Mouse (Mus musculus) MEL (cell line): ENCODE measurements at regions not wholly inside any gene's neighbourhood (a gene's known extent, or its start where the extent isn't known, plus 50 kb on each side); places are given as distances from the start of the nearest gene placed in this dataset.

ENCODE experiments used
- DNase-seq: peaks from one replicate; pipeline ENCODE4 v3.0.0; 2011; ENCODE audit warnings: low read depth, low spot score
- H3K27ac ChIP-seq: 2 replicates; pipeline ENCODE4 v1.5.1; 2012; ENCODE audit warnings: low read depth, mild to moderate bottlenecking, control low read depth, low read length, moderate library complexity; ENCODE audit not compliant: control insufficient read depth
- H3K27me3 ChIP-seq, 2 experiments: fragments of 150-350 bp in 1 of 2; sonication (generic) in 1 of 2; 2 replicates each; pipeline ENCODE4 v1.6.1; 2012; ENCODE audit warnings: low read length in 2 of 2, mild to moderate bottlenecking in 2 of 2, improper control_type of control experiment in 1 of 2, moderate library complexity in 1 of 2; ENCODE audit not compliant: insufficient read depth in 2 of 2, control insufficient read depth in 1 of 2
- H3K36me3 ChIP-seq, 2 experiments: 2 replicates each; pipeline ENCODE4 v1.6.1; 2012 to 2014; ENCODE audit warnings: low read length in 2 of 2, improper control_type of control experiment in 1 of 2, inconsistent platforms in 1 of 2, mild to moderate bottlenecking in 1 of 2; ENCODE audit not compliant: insufficient read depth in 2 of 2, control insufficient read depth in 1 of 2
- H3K4me1 ChIP-seq, 2 experiments: fragments of 150-350 bp in 1 of 2; sonication (generic) in 1 of 2; 2 replicates each; pipeline ENCODE4 v1.6.1; 2012; ENCODE audit warnings: low read length in 2 of 2, improper control_type of control experiment in 1 of 2, mild to moderate bottlenecking in 1 of 2; ENCODE audit not compliant: insufficient read depth in 2 of 2, control insufficient read depth in 1 of 2
- H3K4me3 ChIP-seq, 2 experiments: fragments of 150-350 bp in 1 of 2; sonication (generic) in 1 of 2; 2 replicates each; pipeline ENCODE4 v1.5.1; 2012; ENCODE audit warnings: low read depth in 2 of 2, low read length in 2 of 2, mild to moderate bottlenecking in 2 of 2, moderate library complexity in 2 of 2, control low read depth in 1 of 2, improper control_type of control experiment in 1 of 2; ENCODE audit not compliant: control insufficient read depth in 1 of 2, insufficient read depth in 1 of 2
- H3K79me2 ChIP-seq: 2 replicates; pipeline ENCODE4 v1.6.1; 2012; ENCODE audit warnings: mild to moderate bottlenecking, low read length, moderate library complexity; ENCODE audit not compliant: control insufficient read depth, poor library complexity, insufficient read depth
- H3K9ac ChIP-seq: 2 replicates; pipeline ENCODE4 v1.6.1; 2012; ENCODE audit warnings: low read depth, mild to moderate bottlenecking, control low read depth, low read length, moderate library complexity; ENCODE audit not compliant: control insufficient read depth, poor library complexity, severe bottlenecking
- H3K9me3 ChIP-seq: fragments of 150-350 bp; sonication (generic); replicated peaks from 2 replicates; pipeline ENCODE4 v1.6.1; 2012; ENCODE audit warnings: mild to moderate bottlenecking, low read length, improper control_type of control experiment, moderate library complexity; ENCODE audit not compliant: insufficient read depth
- BHLHE40 ChIP-seq: IDR thresholded peaks from 2 replicates; pipeline ENCODE4 v1.6.1; 2012; ENCODE audit warnings: low read depth, mild to moderate bottlenecking, inconsistent platforms, low read length, improper control_type of control experiment, borderline replicate concordance
- CHD1 ChIP-seq: IDR thresholded peaks from 2 replicates; pipeline ENCODE4 v1.6.1; 2012; ENCODE audit warnings: low read depth, mild to moderate bottlenecking, inconsistent platforms, low read length, improper control_type of control experiment
- CHD2 ChIP-seq: IDR thresholded peaks from 2 replicates; pipeline ENCODE4 v1.6.1; 2011; ENCODE audit warnings: low read length, improper control_type of control experiment
- ELF1 ChIP-seq: IDR thresholded peaks from 2 replicates; pipeline ENCODE4 v1.6.1; 2014; ENCODE audit warnings: low read depth, mild to moderate bottlenecking, inconsistent platforms, low read length, improper control_type of control experiment, moderate library complexity
- EP300 ChIP-seq, 2 experiments: IDR thresholded peaks; 2 replicates each; pipeline ENCODE4 v1.6.1; 2011; ENCODE audit warnings: improper control_type of control experiment in 2 of 2, low read length in 2 of 2, low read depth in 1 of 2, mild to moderate bottlenecking in 1 of 2
- ETS1 ChIP-seq: IDR thresholded peaks from 2 replicates; pipeline ENCODE4 v1.6.1; 2012; ENCODE audit warnings: low read depth, mild to moderate bottlenecking, inconsistent platforms, low read length, improper control_type of control experiment, moderate library complexity
- HCFC1 ChIP-seq: IDR thresholded peaks from 2 replicates; pipeline ENCODE4 v1.6.1; 2012; ENCODE audit warnings: low read depth, mild to moderate bottlenecking, inconsistent platforms, low read length, improper control_type of control experiment, moderate library complexity
- KAT2A ChIP-seq: conservative IDR thresholded peaks from 2 replicates; pipeline ENCODE4 v1.6.1; 2012; ENCODE audit warnings: low read depth, low read length, improper control_type of control experiment, inconsistent platforms
- MAFK ChIP-seq: IDR thresholded peaks from 2 replicates; pipeline ENCODE4 v1.6.1; 2011; ENCODE audit warnings: low read depth, mild to moderate bottlenecking, low read length, improper control_type of control experiment, borderline replicate concordance
- MAZ ChIP-seq: IDR thresholded peaks from 2 replicates; pipeline ENCODE4 v1.6.1; 2012; ENCODE audit warnings: low read depth, mild to moderate bottlenecking, inconsistent platforms, low read length, improper control_type of control experiment
- MYB ChIP-seq: IDR thresholded peaks from 2 replicates; pipeline ENCODE4 v1.6.1; 2011; ENCODE audit warnings: mild to moderate bottlenecking, low read depth, low read length, improper control_type of control experiment
- MYC ChIP-seq: IDR thresholded peaks from 2 replicates; pipeline ENCODE4 v1.6.1; 2011; ENCODE audit warnings: low read depth, mild to moderate bottlenecking, low read length, improper control_type of control experiment, moderate library complexity
- NELFE ChIP-seq: IDR thresholded peaks from 2 replicates; pipeline ENCODE4 v1.6.1; 2011; ENCODE audit warnings: low read depth, low read length, improper control_type of control experiment
- POLR2AphosphoS5 ChIP-seq: IDR thresholded peaks from 2 replicates; pipeline ENCODE4 v1.6.1; 2012; ENCODE audit warnings: low read depth, borderline replicate concordance, mild to moderate bottlenecking, inconsistent platforms, low read length, moderate library complexity, mixed read lengths
- RAD21 ChIP-seq: IDR thresholded peaks from 2 replicates; pipeline ENCODE4 v1.6.1; 2011; ENCODE audit warnings: mild to moderate bottlenecking, low read depth, low read length, improper control_type of control experiment
- SMC3 ChIP-seq: IDR thresholded peaks from 2 replicates; pipeline ENCODE4 v1.6.1; 2011; ENCODE audit warnings: low read depth, low read length, improper control_type of control experiment
- TBP ChIP-seq: IDR thresholded peaks from 2 replicates; pipeline ENCODE4 v1.8.0; 2011; ENCODE audit warnings: low read depth, low read length, improper control_type of control experiment
- TCF12 ChIP-seq: IDR thresholded peaks from 2 replicates; pipeline ENCODE4 v1.6.1; 2014; ENCODE audit warnings: low read depth, mild to moderate bottlenecking, inconsistent platforms, low read length, improper control_type of control experiment, moderate library complexity
- UBTF ChIP-seq: IDR thresholded peaks from 2 replicates; pipeline ENCODE4 v1.6.1; 2012; ENCODE audit warnings: low read depth, mild to moderate bottlenecking, inconsistent platforms, low read length, improper control_type of control experiment, moderate library complexity, borderline replicate concordance; ENCODE audit not compliant: insufficient read depth
- USF1 ChIP-seq: IDR thresholded peaks from 2 replicates; pipeline ENCODE4 v1.6.1; 2014; ENCODE audit warnings: low read depth, mild to moderate bottlenecking, inconsistent platforms, low read length, improper control_type of control experiment, moderate library complexity
- ZC3H11A ChIP-seq: IDR thresholded peaks from 2 replicates; pipeline ENCODE4 v1.6.1; 2012; ENCODE audit warnings: low read depth, mild to moderate bottlenecking, inconsistent platforms, low read length, improper control_type of control experiment
- ZNF384 ChIP-seq: IDR thresholded peaks from 2 replicates; pipeline ENCODE4 v1.6.1; 2012; ENCODE audit warnings: low read depth, mild to moderate bottlenecking, inconsistent platforms, low read length, improper control_type of control experiment

- Histone ChIP-seq H3K27me3 (no peaks in the 10 kb centered on the region), H3K27ac (no peak overlapping the region), H3K36me3 (no peaks in the 10 kb centered on the region), H3K9ac (no peak overlapping the region), H3K4me1 (no peaks in the 10 kb centered on the region), H3K79me2 (no peaks in the 10 kb centered on the region), H3K9me3 (no peaks in the 10 kb centered on the region), H3K4me3 (no peak overlapping the region)
- no peak for DNase-seq
- TF ChIP-seq USF1 (no peak), UBTF (no peak), EP300 (IDR thresholded peaks at IDR 0.05; ENCODE audit: low read depth in 1 of 2, low read length in 2 of 2) (no peak), HCFC1 (no peak), ZNF384 (no peak), SMC3 (no peak), KAT2A (no peak), BHLHE40 (no peak), ETS1 (no peak), ELF1 (no peak), RAD21 (no peak), ZC3H11A (no peak), MYB (no peak), POLR2AphosphoS5 (no peak), MAFK (no peak), TCF12 (no peak), NELFE (no peak), CHD1 (no peak)
Observed at GRCm38 (mm10) chr7:68686396-68687139, 62.5 kb downstream of the Arrdc4 start.

GRCm38 (mm10) chr7:68682929-68683643 is 66.0 kb downstream of the Arrdc4 start:
- H3K9me3 ChIP-seq = no peaks in the 10 kb centered on the region

More at GRCm38 (mm10) chr7:68682929-68683643, 66.0 kb downstream of the Arrdc4 start:
- no peaks in the 10 kb centered on the region for H3K4me1 ChIP-seq
- TF ChIP-seq CHD2 = no peak
- no peak for TF ChIP-seq TCF12
- no peak for TF ChIP-seq MAZ
- no peak for TF ChIP-seq TBP
- no peak for TF ChIP-seq NELFE
- no peak for TF ChIP-seq SMC3
- no peak for TF ChIP-seq MYC
- H3K27ac ChIP-seq = no peak overlapping the region
- H3K9ac ChIP-seq = no peak overlapping the region
- no peak overlapping the region for H3K4me3 ChIP-seq
- H3K36me3 ChIP-seq = no peaks in the 10 kb centered on the region
- no peaks in the 10 kb centered on the region for H3K27me3 ChIP-seq
- no peaks in the 10 kb centered on the region for H3K79me2 ChIP-seq
- DNase-seq = no peak
